Mouse (Mus musculus) lung, postnatal 0 days (tissue): ENCODE results near the gene Hmga1. TPM values are rescaled to one million over a fixed set of nuclear protein-coding genes. Genes with fewer than 3 reads are reported as not detected.
A peak's percentile ranks its signal among the peaks of the same experiment; 100 is the strongest.

Experiments
- ATAC-seq: fragments of 200-750 bp; cut with Nextera tagmentation; 2 replicates; pipeline ENCODE4 v1.8.0; 2017; ENCODE audit warnings: moderate library complexity
- DNase-seq: peaks from one replicate; pipeline ENCODE4 v3.0.0-alpha.2; 2016; ENCODE audit warnings: low spot score
- H3K27ac ChIP-seq: fragments of 300-500 bp; sonication (generic); 2 replicates; pipeline ENCODE4 v1.5.1; 2014; ENCODE audit warnings: antibody characterized with exemption, mild to moderate bottlenecking, low read length, mixed read lengths
- H3K27me3 ChIP-seq: fragments of 300-500 bp; sonication (generic); replicated peaks from 2 replicates; pipeline ENCODE4 v1.6.1; 2014; ENCODE audit warnings: low read length, mixed read lengths; ENCODE audit not compliant: insufficient read depth
- H3K36me3 ChIP-seq: fragments of 300-500 bp; sonication (generic); 2 replicates; pipeline ENCODE4 v1.6.1; 2014; ENCODE audit warnings: low read length, mixed read lengths; ENCODE audit not compliant: insufficient read depth
- H3K4me1 ChIP-seq: fragments of 300-500 bp; sonication (generic); 2 replicates; pipeline ENCODE4 v1.6.1; 2014; ENCODE audit warnings: antibody characterized with exemption, low read depth, low read length, mixed read lengths; ENCODE audit not compliant: insufficient read depth
- H3K4me2 ChIP-seq: fragments of 300-500 bp; sonication (generic); replicated peaks from 2 replicates; pipeline ENCODE4 v1.6.1; 2014; ENCODE audit warnings: low read depth, mild to moderate bottlenecking, low read length, moderate library complexity, mixed read lengths
- H3K4me3 ChIP-seq: fragments of 300-500 bp; sonication (generic); 2 replicates; pipeline ENCODE4 v1.5.1; 2014; ENCODE audit warnings: low read depth, low read length
- H3K9ac ChIP-seq: fragments of 300-500 bp; sonication (generic); replicated peaks from 2 replicates; pipeline ENCODE4 v1.6.1; 2014; ENCODE audit warnings: low read depth, mild to moderate bottlenecking
- H3K9me3 ChIP-seq: fragments of 300-500 bp; sonication (generic); 2 replicates; pipeline ENCODE4 v1.6.1; 2016; ENCODE audit warnings: low read length, mixed read lengths
- CTCF ChIP-seq: IDR thresholded peaks from 2 replicates; pipeline ENCODE4 v1.5.1; 2016; ENCODE audit warnings: antibody characterized with exemption, mild to moderate bottlenecking
- EP300 ChIP-seq: IDR thresholded peaks from 2 replicates; pipeline ENCODE4 v1.6.1; 2016; ENCODE audit warnings: antibody characterized with exemption, mild to moderate bottlenecking, control low read depth
- WGBS: fragments of 180-500 bp; shearing (Covaris S2); extraction: QIAGEN DNeasy Blood & Tissue Kit; methylation state at CpG from one replicate; pipeline ENCODE4 v1.1.7; 2014; 5-methylcytosine and 5-hydroxymethylcytosine counted together
- polyA plus RNA-seq: library from polyadenylated mRNA; unstranded; fragments of >200 nt; fragmentation: Nextera tagmentation; extraction: Ambion mirVana; gene quantifications from 2 replicates; pipeline ENCODE4 v1.2.1, GENCODE M21; 2015

Gene Hmga1
- polyA plus RNA-seq, 1 experiment from 2014 or later = 50.6 TPM

GRCm38 (mm10) chr17:27563771-27564244 is 7.5 kb downstream of the Hmga1 start:
- Histone ChIP-seq H3K27me3 (no peaks in the 10 kb centered on the region), H3K4me1 (peaks cover 6% of the 10 kb centered on the region; the same call in 1 of the 2 replicates), H3K4me2 (no peak overlapping the region), H3K9me3 (no peaks in the 10 kb centered on the region), H3K36me3 (no peaks in the 10 kb centered on the region), H3K27ac (no peak overlapping the region), H3K4me3 (no peak overlapping the region), H3K9ac (no peak overlapping the region)
- no peak for ATAC-seq
- DNase-seq = no peak
- WGBS = 61% methylated on average over 7 of the region's 7 CpGs
- TF ChIP-seq EP300 (no peak), CTCF (no peak)

- H3K36me3 ChIP-seq = no peaks in the 10 kb centered on the region
- WGBS = 15% methylated on average over 19 of the region's 20 CpGs
- TF ChIP-seq EP300 (no peak), CTCF (peak; percentile 57)
- H3K4me1 ChIP-seq = peaks cover 6% of the 10 kb centered on the region; the same call in 1 of the 2 replicates
- no peaks in the 10 kb centered on the region for H3K27me3 ChIP-seq
- ATAC-seq (no peak; the same call in 1 of the 2 replicates), DNase-seq (no peak)
- H3K9ac ChIP-seq = peak overlapping the region; percentile 56; the same call in 1 of the 2 replicates
- no peaks in the 10 kb centered on the region for H3K9me3 ChIP-seq
- peak overlapping the region; percentile 61 for H3K4me3 ChIP-seq
- H3K4me2 ChIP-seq = peak overlapping the region; percentile 98
- H3K27ac ChIP-seq = no peak overlapping the region
Measured at GRCm38 (mm10) chr17:27564391-27565162, 8.3 kb downstream of the Hmga1 start.

- peaks cover 6% of the 10 kb centered on the region; the same call in 1 of the 2 replicates for H3K4me1 ChIP-seq
- ATAC-seq (peak; percentile 96), DNase-seq (peak; percentile 96)
- no peaks in the 10 kb centered on the region for H3K36me3 ChIP-seq
- H3K27me3 ChIP-seq = no peaks in the 10 kb centered on the region
- no peak within 1 kb of the TSS for H3K27ac ChIP-seq
- TF ChIP-seq EP300 (no peak), CTCF (peak; percentile 98)
- H3K4me2 ChIP-seq = peak within 1 kb of the TSS; percentile 98
- peak within 1 kb of the TSS; percentile 61 for H3K4me3 ChIP-seq
- H3K9me3 ChIP-seq = no peaks in the 10 kb centered on the region
- under 1% methylated on average over 55 of the region's 58 CpGs for WGBS
- H3K9ac ChIP-seq = peak within 1 kb of the TSS; percentile 56
Measured at GRCm38 (mm10) chr17:27565163-27565941, 9.1 kb downstream of the Hmga1 start, which contains the start of gene AI413582. TSS of gene AI413582 (minus strand) at chr17:27565756.

GRCm38 (mm10) chr17:27565942-27566267 is 9.6 kb downstream of the Hmga1 start:
- H3K27me3 ChIP-seq = no peaks in the 10 kb centered on the region
- H3K4me1 ChIP-seq = peaks cover 6% of the 10 kb centered on the region; the same call in 1 of the 2 replicates
- 0% methylated on average over 13 of the region's 13 CpGs for WGBS
- H3K36me3 ChIP-seq = no peaks in the 10 kb centered on the region
- H3K4me2 ChIP-seq = peak overlapping the region; percentile 98
- no peak for ATAC-seq
- no peak for DNase-seq
- peak overlapping the region; percentile 36; the same call in 1 of the 2 replicates for H3K9ac ChIP-seq
- H3K9me3 ChIP-seq = no peaks in the 10 kb centered on the region
- no peak overlapping the region for H3K27ac ChIP-seq
- no peak for TF ChIP-seq EP300
- no peak for TF ChIP-seq CTCF
- peak overlapping the region; percentile 61 for H3K4me3 ChIP-seq

GRCm38 (mm10) chr17:27568228-27568627 is 11.9 kb downstream of the Hmga1 start:
- DNase-seq (no peak), ATAC-seq (no peak)
- Histone ChIP-seq H3K9ac (no peak overlapping the region), H3K4me3 (no peak overlapping the region), H3K36me3 (no peaks in the 10 kb centered on the region), H3K4me2 (no peak overlapping the region), H3K9me3 (no peaks in the 10 kb centered on the region), H3K27ac (no peak overlapping the region), H3K4me1 (peaks cover 6% of the 10 kb centered on the region; the same call in 1 of the 2 replicates), H3K27me3 (no peaks in the 10 kb centered on the region)
- WGBS = 87% methylated on average over 5 of the region's 5 CpGs
- no peak for TF ChIP-seq EP300
- TF ChIP-seq CTCF = no peak

GRCm38 (mm10) chr17:27571315-27571714 is 15.0 kb downstream of the Hmga1 start:
- H3K4me2 ChIP-seq = no peak overlapping the region
- ATAC-seq (no peak), DNase-seq (no peak)
- no peaks in the 10 kb centered on the region; the same call in 1 of the 2 replicates for H3K4me1 ChIP-seq
- TF ChIP-seq EP300 = no peak
- no peak for TF ChIP-seq CTCF
- no peaks in the 10 kb centered on the region for H3K9me3 ChIP-seq
- no peak overlapping the region for H3K27ac ChIP-seq
- H3K4me3 ChIP-seq = no peak overlapping the region
- H3K27me3 ChIP-seq = no peaks in the 10 kb centered on the region
- no peak overlapping the region for H3K9ac ChIP-seq
- H3K36me3 ChIP-seq = no peaks in the 10 kb centered on the region
- WGBS = 68% methylated on average over 8 of the region's 8 CpGs
